Mouse (Mus musculus) MEL (cell line): ENCODE measurements around the gene Zfand5. TPM values are rescaled to one million over a fixed set of nuclear protein-coding genes. Genes with fewer than 3 reads are reported as not detected.
A peak's percentile ranks its signal among the peaks of the same experiment; 100 is the strongest.
"Not testable (repeated sequence)": the region's sequence is repeated elsewhere in the genome, so short reads cannot be mapped to it uniquely, and the experiment has no call there.

Source experiments
- DNase-seq: peaks from one replicate; pipeline ENCODE4 v3.0.0; 2011; ENCODE audit warnings: low read depth, low spot score
- H3K27ac ChIP-seq: 2 replicates; pipeline ENCODE4 v1.5.1; 2012; ENCODE audit warnings: low read depth, mild to moderate bottlenecking, control low read depth, low read length, moderate library complexity; ENCODE audit not compliant: control insufficient read depth
- H3K27me3 ChIP-seq, 2 experiments: fragments of 150-350 bp in 1 of 2; sonication (generic) in 1 of 2; 2 replicates each; pipeline ENCODE4 v1.6.1; 2012; ENCODE audit warnings: low read length in 2 of 2, mild to moderate bottlenecking in 2 of 2, improper control_type of control experiment in 1 of 2, moderate library complexity in 1 of 2; ENCODE audit not compliant: insufficient read depth in 2 of 2, control insufficient read depth in 1 of 2
- H3K36me3 ChIP-seq, 2 experiments: 2 replicates each; pipeline ENCODE4 v1.6.1; 2012 to 2014; ENCODE audit warnings: low read length in 2 of 2, improper control_type of control experiment in 1 of 2, inconsistent platforms in 1 of 2, mild to moderate bottlenecking in 1 of 2; ENCODE audit not compliant: insufficient read depth in 2 of 2, control insufficient read depth in 1 of 2
- H3K4me1 ChIP-seq, 2 experiments: fragments of 150-350 bp in 1 of 2; sonication (generic) in 1 of 2; 2 replicates each; pipeline ENCODE4 v1.6.1; 2012; ENCODE audit warnings: low read length in 2 of 2, improper control_type of control experiment in 1 of 2, mild to moderate bottlenecking in 1 of 2; ENCODE audit not compliant: insufficient read depth in 2 of 2, control insufficient read depth in 1 of 2
- H3K4me3 ChIP-seq, 2 experiments: fragments of 150-350 bp in 1 of 2; sonication (generic) in 1 of 2; 2 replicates each; pipeline ENCODE4 v1.5.1; 2012; ENCODE audit warnings: low read depth in 2 of 2, low read length in 2 of 2, mild to moderate bottlenecking in 2 of 2, moderate library complexity in 2 of 2, control low read depth in 1 of 2, improper control_type of control experiment in 1 of 2; ENCODE audit not compliant: control insufficient read depth in 1 of 2, insufficient read depth in 1 of 2
- H3K79me2 ChIP-seq: 2 replicates; pipeline ENCODE4 v1.6.1; 2012; ENCODE audit warnings: mild to moderate bottlenecking, low read length, moderate library complexity; ENCODE audit not compliant: control insufficient read depth, poor library complexity, insufficient read depth
- H3K9ac ChIP-seq: 2 replicates; pipeline ENCODE4 v1.6.1; 2012; ENCODE audit warnings: low read depth, mild to moderate bottlenecking, control low read depth, low read length, moderate library complexity; ENCODE audit not compliant: control insufficient read depth, poor library complexity, severe bottlenecking
- H3K9me3 ChIP-seq: fragments of 150-350 bp; sonication (generic); replicated peaks from 2 replicates; pipeline ENCODE4 v1.6.1; 2012; ENCODE audit warnings: mild to moderate bottlenecking, low read length, improper control_type of control experiment, moderate library complexity; ENCODE audit not compliant: insufficient read depth
- CHD2 ChIP-seq: IDR thresholded peaks from 2 replicates; pipeline ENCODE4 v1.6.1; 2011; ENCODE audit warnings: low read length, improper control_type of control experiment
- ETS1 ChIP-seq: IDR thresholded peaks from 2 replicates; pipeline ENCODE4 v1.6.1; 2012; ENCODE audit warnings: low read depth, mild to moderate bottlenecking, inconsistent platforms, low read length, improper control_type of control experiment, moderate library complexity
- MEF2A ChIP-seq: IDR thresholded peaks from 2 replicates; pipeline ENCODE4 v1.6.1; 2014; ENCODE audit warnings: low read depth, mild to moderate bottlenecking, inconsistent platforms, low read length, improper control_type of control experiment; ENCODE audit not compliant: poor library complexity, insufficient replicate concordance, severe bottlenecking; ENCODE audit errors: extremely low read depth
- MXI1 ChIP-seq: IDR thresholded peaks from 2 replicates; pipeline ENCODE4 v1.6.1; 2011; ENCODE audit warnings: mild to moderate bottlenecking, low read depth, low read length, improper control_type of control experiment
- MYC ChIP-seq: IDR thresholded peaks from 2 replicates; pipeline ENCODE4 v1.6.1; 2011; ENCODE audit warnings: low read depth, mild to moderate bottlenecking, low read length, improper control_type of control experiment, moderate library complexity
- TAL1 ChIP-seq: IDR thresholded peaks from 2 replicates; pipeline ENCODE4 v1.6.1; 2012; ENCODE audit warnings: mild to moderate bottlenecking, inconsistent platforms, low read length, moderate library complexity, mixed read lengths
- ZNF384 ChIP-seq: IDR thresholded peaks from 2 replicates; pipeline ENCODE4 v1.6.1; 2012; ENCODE audit warnings: low read depth, mild to moderate bottlenecking, inconsistent platforms, low read length, improper control_type of control experiment
- polyA plus RNA-seq, 2 experiments: library from polyadenylated mRNA; stranded (reverse) in 1 of 2; unstranded in 1 of 2; fragments of >175 nt in 1 of 2; fragments of >200 nt in 1 of 2; gene quantifications; 2 replicates each; pipeline versions ENCODE4 v1.2.1 to v1.2.4; 2012; ENCODE audit warnings: low replicate concordance in 2 of 2, low read depth in 1 of 2; ENCODE audit not compliant: insufficient read length in 2 of 2, insufficient read depth in 1 of 2, missing spikeins in 1 of 2
- total RNA-seq: library from RNA; depleted of rRNA; stranded (reverse); fragments of 300-350 nt; gene quantifications from 2 replicates; pipeline ENCODE4 v1.2.3, GENCODE M21; 2012

Zfand5 gene
- total and polyA plus RNA-seq, 3 experiments: 48.1 to 66.8 (median 51.5) TPM

DNA sequence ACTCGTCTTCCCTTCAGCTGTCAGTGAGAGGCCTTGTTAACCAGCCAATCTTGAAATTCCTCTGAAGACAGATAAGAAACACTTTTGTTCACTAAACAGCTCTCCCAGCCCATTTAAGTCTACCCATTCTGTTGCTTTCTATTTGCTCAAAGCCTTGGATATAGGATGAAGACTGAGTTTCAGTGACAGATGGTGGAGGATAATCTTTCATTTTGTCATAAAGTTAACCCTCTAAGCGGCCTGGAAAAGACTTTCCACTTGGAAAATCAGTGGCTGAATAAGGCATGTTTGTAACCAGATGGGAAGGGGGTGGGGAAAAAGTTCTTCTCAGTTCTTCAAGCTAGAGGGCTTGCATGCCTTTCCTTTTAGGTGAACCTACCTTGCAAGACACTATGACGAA, 29.7 kb downstream of the Zfand5 start:
- Histone ChIP-seq H3K9me3 (no peaks in the 10 kb centered on the region), H3K4me1 (no peaks in the 10 kb centered on the region), H3K36me3 (no peaks in the 10 kb centered on the region), H3K9ac (peak overlapping the region; percentile 13; the same call in 1 of the 2 replicates), H3K27ac (no peak overlapping the region), H3K79me2 (no peaks in the 10 kb centered on the region), H3K4me3 (peak overlapping the region; percentile 12 to 55; a peak in 3 of 4 replicates), H3K27me3 (no peaks in the 10 kb centered on the region)
- no peak for TF ChIP-seq MEF2A
- 0 out of 2 replicates have a peak, but pooled peaks have one; percentile 26 for TF ChIP-seq MXI1
- DNase-seq: no peak

DNA sequence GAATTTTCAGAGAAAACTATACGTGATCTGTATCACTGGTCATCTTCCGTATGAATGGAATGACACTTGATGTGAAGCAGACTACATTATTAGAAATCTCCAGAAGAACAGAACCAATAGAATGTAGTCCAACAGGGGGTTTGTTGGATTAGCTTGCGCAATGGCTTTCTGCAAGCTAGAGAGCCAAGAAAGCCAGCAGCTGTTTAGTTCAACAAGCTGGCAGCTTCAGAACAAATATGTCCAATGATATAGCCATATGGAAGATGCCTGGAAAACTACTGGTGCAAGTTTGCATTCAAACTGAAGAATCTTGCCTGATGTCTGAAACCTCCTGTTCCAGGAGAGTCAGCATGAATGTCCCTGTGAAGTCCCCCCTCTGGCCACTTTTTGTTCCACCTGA, 35.7 kb downstream of the Zfand5 start:
- Histone ChIP-seq H3K27me3 (no peaks in the 10 kb centered on the region), H3K9ac (no peak overlapping the region), H3K9me3 (no peaks in the 10 kb centered on the region), H3K27ac (no peak overlapping the region), H3K4me1 (no peaks in the 10 kb centered on the region; a peak in 1 of 4 replicates), H3K79me2 (no peaks in the 10 kb centered on the region), H3K4me3 (no peak overlapping the region), H3K36me3 (no peaks in the 10 kb centered on the region)
- no peak for TF ChIP-seq TAL1
- no peak for DNase-seq

DNA sequence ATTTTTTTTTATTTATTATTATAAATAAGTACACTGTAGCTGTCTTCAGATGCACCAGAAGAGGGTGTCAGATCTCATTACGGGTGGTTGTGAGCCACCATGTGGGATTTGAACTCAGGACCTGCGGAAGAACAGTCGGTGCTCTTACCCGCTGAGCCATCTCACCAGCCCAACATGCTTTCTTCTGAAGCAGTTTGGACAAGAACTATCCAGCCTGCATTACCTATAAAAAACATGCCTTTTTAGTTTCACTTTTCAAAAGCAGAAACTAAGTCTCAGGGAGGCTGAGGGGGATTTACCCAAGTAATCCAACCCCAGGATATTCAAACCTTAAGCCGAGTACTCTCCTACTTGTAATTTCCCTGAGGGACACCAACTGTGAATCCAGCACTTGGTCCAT, 38.3 kb downstream of the Zfand5 start:
- H3K79me2 ChIP-seq, H3K9me3 ChIP-seq, H3K27me3 ChIP-seq, DNase-seq, H3K4me1 ChIP-seq, H3K9ac ChIP-seq, H3K27ac ChIP-seq, H3K4me3 ChIP-seq, H3K36me3 ChIP-seq: not testable (repeated sequence)

DNA sequence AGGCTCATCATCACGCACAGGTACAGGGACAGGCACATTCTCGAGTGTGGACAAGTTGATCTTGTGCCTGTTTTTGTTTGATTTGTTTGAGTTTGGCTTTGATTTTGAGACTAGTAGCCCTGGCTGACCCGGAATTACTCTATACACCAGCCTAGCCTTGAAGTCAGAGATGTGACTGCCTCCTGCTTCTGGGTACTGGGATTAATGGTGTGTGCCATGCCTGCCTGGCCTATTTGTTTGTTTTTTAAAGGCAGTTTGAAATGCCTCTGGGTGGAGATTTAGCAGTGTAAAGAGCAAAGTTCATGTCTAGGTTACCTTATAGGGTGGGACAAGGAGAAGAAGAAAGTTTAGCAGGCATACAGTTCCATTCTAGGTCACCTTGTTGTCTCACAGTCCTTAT, 43.6 kb downstream of the Zfand5 start:
- Histone ChIP-seq H3K4me1 (no peaks in the 10 kb centered on the region; a peak in 1 of 4 replicates), H3K36me3 (no peaks in the 10 kb centered on the region), H3K9ac (no peak overlapping the region), H3K9me3 (no peaks in the 10 kb centered on the region), H3K27me3 (no peaks in the 10 kb centered on the region), H3K27ac (no peak overlapping the region), H3K4me3 (no peak overlapping the region), H3K79me2 (no peaks in the 10 kb centered on the region)
- no peak for DNase-seq
- TF ChIP-seq MYC (no peak), CHD2 (no peak), ZNF384 (no peak), ETS1 (no peak)
